Mouse (Mus musculus): Measurements from ENCODE around the gene Dnaja2. TPM values are rescaled to one million over a fixed set of nuclear protein-coding genes. Genes with fewer than 3 reads are reported as not detected.

Dnaja2 gene
- polyA plus RNA-seq, 1 experiment from 2014 or later = 130 TPM

GRCm38 (mm10) chr8:85528959-85529358, 26.2 kb downstream of the Dnaja2 start:
- no peaks in the 10 kb centered on the region for H3K9me3 ChIP-seq (ENCODE audit: control insufficient read depth, low read length)
- H3K4me1 ChIP-seq (ENCODE audit: control insufficient read depth in 2 of 2, insufficient read depth in 2 of 2, low read length in 2 of 2) = peaks cover 2 to 7% of the 10 kb centered on the region in 2 experiments
- no peaks in the 10 kb centered on the region for H3K27me3 ChIP-seq (ENCODE audit: control insufficient read depth, insufficient read depth, low read length)
- H3K36me3 ChIP-seq (ENCODE audit: control insufficient read depth, insufficient read depth, low read length) = 0 out of 2 replicates have a peak, but pooled peaks cover 6% of the 10 kb centered on the region
- H3K9ac ChIP-seq (ENCODE audit: low read length) = no peak overlapping the region
- ATAC-seq (ENCODE audit: insufficient number of reproducible peaks, insufficient read depth, low FRiP score, low read depth) = no peak
- no peak overlapping the region for H3K4me3 ChIP-seq (ENCODE audit: control insufficient read depth in 1 of 2, insufficient read depth in 1 of 2, low read depth in 1 of 2, low read length in 2 of 2)
- H3K4me2 ChIP-seq (ENCODE audit: low read length) = no peak overlapping the region
- 66% methylated on average over 3 of the region's 3 CpGs for WGBS
- no peak overlapping the region for H3K27ac ChIP-seq (replicated peaks in 1 of 2; ENCODE audit: control insufficient read depth in 1 of 2, insufficient read depth in 1 of 2, low read depth in 2 of 2, low read length in 2 of 2)

- Histone ChIP-seq H3K9me3 (ENCODE audit: control insufficient read depth, low read length) (no peaks in the 10 kb centered on the region), H3K4me1 (ENCODE audit: control insufficient read depth in 2 of 2, insufficient read depth in 2 of 2, low read length in 2 of 2) (peaks cover 2 to 9% of the 10 kb centered on the region in 2 experiments), H3K27me3 (ENCODE audit: control insufficient read depth, insufficient read depth, low read length) (no peaks in the 10 kb centered on the region), H3K27ac (replicated peaks in 1 of 2; ENCODE audit: control insufficient read depth in 1 of 2, insufficient read depth in 1 of 2, low read depth in 2 of 2, low read length in 2 of 2) (no peak overlapping the region), H3K4me3 (ENCODE audit: control insufficient read depth in 1 of 2, insufficient read depth in 1 of 2, low read depth in 1 of 2, low read length in 2 of 2) (no peak overlapping the region), H3K4me2 (ENCODE audit: low read length) (no peak overlapping the region), H3K36me3 (ENCODE audit: control insufficient read depth, insufficient read depth, low read length) (0 out of 2 replicates have a peak, but pooled peaks cover 3% of the 10 kb centered on the region), H3K9ac (ENCODE audit: low read length) (no peak overlapping the region)
- 22% methylated on average over 6 of the region's 6 CpGs for WGBS
- ATAC-seq (ENCODE audit: insufficient number of reproducible peaks, insufficient read depth, low FRiP score, low read depth) = no peak
These were observed 29.0 kb downstream of the Dnaja2 start for GRCm38 (mm10) chr8:85526105-85526504.

GRCm38 (mm10) chr8:85524086-85524485, 31.1 kb downstream of the Dnaja2 start:
- Histone ChIP-seq H3K36me3 (ENCODE audit: control insufficient read depth, insufficient read depth, low read length) (0 out of 2 replicates have a peak, but pooled peaks cover 6% of the 10 kb centered on the region), H3K4me3 (ENCODE audit: control insufficient read depth in 1 of 2, insufficient read depth in 1 of 2, low read depth in 1 of 2, low read length in 2 of 2) (no peak overlapping the region), H3K27me3 (ENCODE audit: control insufficient read depth, insufficient read depth, low read length) (no peaks in the 10 kb centered on the region), H3K9ac (ENCODE audit: low read length) (no peak overlapping the region), H3K4me2 (ENCODE audit: low read length) (no peak overlapping the region), H3K9me3 (ENCODE audit: control insufficient read depth, low read length) (no peaks in the 10 kb centered on the region), H3K4me1 (ENCODE audit: control insufficient read depth in 2 of 2, insufficient read depth in 2 of 2, low read length in 2 of 2) (peaks cover 2 to 9% of the 10 kb centered on the region in 2 experiments), H3K27ac (replicated peaks in 1 of 2; ENCODE audit: control insufficient read depth in 1 of 2, insufficient read depth in 1 of 2, low read depth in 2 of 2, low read length in 2 of 2) (peak overlapping the region in 1 of 2 experiments; percentile 16; a peak in 1 of 4 replicates)
- peak; percentile 14; the same call in 1 of the 2 replicates for ATAC-seq (ENCODE audit: insufficient number of reproducible peaks, insufficient read depth, low FRiP score, low read depth)
- WGBS = 68% methylated on average over 7 of the region's 7 CpGs

- H3K4me1 ChIP-seq (ENCODE audit: control insufficient read depth in 2 of 2, insufficient read depth in 2 of 2, low read length in 2 of 2) = peaks cover 2 to 9% of the 10 kb centered on the region in 2 experiments
- no peak overlapping the region for H3K27ac ChIP-seq (replicated peaks in 1 of 2; ENCODE audit: control insufficient read depth in 1 of 2, insufficient read depth in 1 of 2, low read depth in 2 of 2, low read length in 2 of 2)
- 82% methylated on average over 8 of the region's 8 CpGs for WGBS
- H3K9me3 ChIP-seq (ENCODE audit: control insufficient read depth, low read length) = no peaks in the 10 kb centered on the region
- H3K4me3 ChIP-seq (ENCODE audit: control insufficient read depth in 1 of 2, insufficient read depth in 1 of 2, low read depth in 1 of 2, low read length in 2 of 2) = no peak overlapping the region
- ATAC-seq (ENCODE audit: insufficient number of reproducible peaks, insufficient read depth, low FRiP score, low read depth) = no peak
- no peak overlapping the region for H3K9ac ChIP-seq (ENCODE audit: low read length)
- no peak overlapping the region for H3K4me2 ChIP-seq (ENCODE audit: low read length)
- H3K36me3 ChIP-seq (ENCODE audit: control insufficient read depth, insufficient read depth, low read length) = 0 out of 2 replicates have a peak, but pooled peaks cover 6% of the 10 kb centered on the region
- H3K27me3 ChIP-seq (ENCODE audit: control insufficient read depth, insufficient read depth, low read length) = no peaks in the 10 kb centered on the region
These were observed 33.8 kb downstream of the Dnaja2 start for GRCm38 (mm10) chr8:85521332-85521731.

GRCm38 (mm10) chr8:85520586-85520985, 34.6 kb downstream of the Dnaja2 start:
- Histone ChIP-seq H3K4me2 (ENCODE audit: low read length) (no peak overlapping the region), H3K9ac (ENCODE audit: low read length) (no peak overlapping the region), H3K36me3 (ENCODE audit: control insufficient read depth, insufficient read depth, low read length) (0 out of 2 replicates have a peak, but pooled peaks cover 6% of the 10 kb centered on the region), H3K9me3 (ENCODE audit: control insufficient read depth, low read length) (no peaks in the 10 kb centered on the region), H3K27ac (replicated peaks in 1 of 2; ENCODE audit: control insufficient read depth in 1 of 2, insufficient read depth in 1 of 2, low read depth in 2 of 2, low read length in 2 of 2) (no peak overlapping the region), H3K27me3 (ENCODE audit: control insufficient read depth, insufficient read depth, low read length) (no peaks in the 10 kb centered on the region), H3K4me1 (ENCODE audit: control insufficient read depth in 2 of 2, insufficient read depth in 2 of 2, low read length in 2 of 2) (peaks cover 2 to 9% of the 10 kb centered on the region in 2 experiments), H3K4me3 (ENCODE audit: control insufficient read depth in 1 of 2, insufficient read depth in 1 of 2, low read depth in 1 of 2, low read length in 2 of 2) (no peak overlapping the region)
- WGBS = 83% methylated on average over 4 of the region's 4 CpGs
- ATAC-seq (ENCODE audit: insufficient number of reproducible peaks, insufficient read depth, low FRiP score, low read depth) = no peak

GRCm38 (mm10) chr8:85517956-85518355, 37.2 kb downstream of the Dnaja2 start:
- H3K4me3 ChIP-seq (ENCODE audit: control insufficient read depth in 1 of 2, insufficient read depth in 1 of 2, low read depth in 1 of 2, low read length in 2 of 2) = no peak overlapping the region
- no peaks in the 10 kb centered on the region for H3K9me3 ChIP-seq (ENCODE audit: control insufficient read depth, low read length)
- 87% methylated on average over 10 of the region's 10 CpGs for WGBS
- no peak for ATAC-seq (ENCODE audit: insufficient number of reproducible peaks, insufficient read depth, low FRiP score, low read depth)
- H3K27ac ChIP-seq (replicated peaks in 1 of 2; ENCODE audit: control insufficient read depth in 1 of 2, insufficient read depth in 1 of 2, low read depth in 2 of 2, low read length in 2 of 2) = no peak overlapping the region
- H3K4me2 ChIP-seq (ENCODE audit: low read length) = no peak overlapping the region
- 0 out of 2 replicates have a peak, but pooled peaks cover 6% of the 10 kb centered on the region for H3K36me3 ChIP-seq (ENCODE audit: control insufficient read depth, insufficient read depth, low read length)
- H3K4me1 ChIP-seq (ENCODE audit: control insufficient read depth in 2 of 2, insufficient read depth in 2 of 2, low read length in 2 of 2) = no peaks in the 10 kb centered on the region
- no peaks in the 10 kb centered on the region for H3K27me3 ChIP-seq (ENCODE audit: control insufficient read depth, insufficient read depth, low read length)
- no peak overlapping the region for H3K9ac ChIP-seq (ENCODE audit: low read length)

GRCm38 (mm10) chr8:85517336-85517735, 37.8 kb downstream of the Dnaja2 start:
- Histone ChIP-seq H3K27ac (replicated peaks in 1 of 2; ENCODE audit: control insufficient read depth in 1 of 2, insufficient read depth in 1 of 2, low read depth in 2 of 2, low read length in 2 of 2) (no peak overlapping the region), H3K9me3 (ENCODE audit: control insufficient read depth, low read length) (no peaks in the 10 kb centered on the region), H3K27me3 (ENCODE audit: control insufficient read depth, insufficient read depth, low read length) (no peaks in the 10 kb centered on the region), H3K36me3 (ENCODE audit: control insufficient read depth, insufficient read depth, low read length) (0 out of 2 replicates have a peak, but pooled peaks cover 6% of the 10 kb centered on the region), H3K4me1 (ENCODE audit: control insufficient read depth in 2 of 2, insufficient read depth in 2 of 2, low read length in 2 of 2) (no peaks in the 10 kb centered on the region), H3K9ac (ENCODE audit: low read length) (no peak overlapping the region), H3K4me3 (ENCODE audit: control insufficient read depth in 1 of 2, insufficient read depth in 1 of 2, low read depth in 1 of 2, low read length in 2 of 2) (no peak overlapping the region), H3K4me2 (ENCODE audit: low read length) (no peak overlapping the region)
- WGBS = 46% methylated on average over 4 of the region's 4 CpGs
- no peak for ATAC-seq (ENCODE audit: insufficient number of reproducible peaks, insufficient read depth, low FRiP score, low read depth)

GRCm38 (mm10) chr8:85515391-85515790, 39.8 kb downstream of the Dnaja2 start:
- H3K27me3 ChIP-seq (ENCODE audit: control insufficient read depth, insufficient read depth, low read length) = no peaks in the 10 kb centered on the region
- H3K27ac ChIP-seq (replicated peaks in 1 of 2; ENCODE audit: control insufficient read depth in 1 of 2, insufficient read depth in 1 of 2, low read depth in 2 of 2, low read length in 2 of 2) = no peak overlapping the region
- H3K36me3 ChIP-seq (ENCODE audit: control insufficient read depth, insufficient read depth, low read length) = 0 out of 2 replicates have a peak, but pooled peaks cover 3% of the 10 kb centered on the region
- no peak overlapping the region for H3K4me3 ChIP-seq (ENCODE audit: control insufficient read depth in 1 of 2, insufficient read depth in 1 of 2, low read depth in 1 of 2, low read length in 2 of 2)
- no peaks in the 10 kb centered on the region for H3K4me1 ChIP-seq (ENCODE audit: control insufficient read depth in 2 of 2, insufficient read depth in 2 of 2, low read length in 2 of 2)
- H3K9me3 ChIP-seq (ENCODE audit: control insufficient read depth, low read length) = no peaks in the 10 kb centered on the region
- WGBS = 67% methylated on average over 7 of the region's 7 CpGs
- H3K4me2 ChIP-seq (ENCODE audit: low read length) = no peak overlapping the region
- no peak for ATAC-seq (ENCODE audit: insufficient number of reproducible peaks, insufficient read depth, low FRiP score, low read depth)
- H3K9ac ChIP-seq (ENCODE audit: low read length) = no peak overlapping the region
